Mouse (Mus musculus) spleen, postnatal 4 days (tissue): Measurements from ENCODE around the gene Ankrd44.
A peak's percentile ranks its signal among the peaks of the same experiment; 100 is the strongest.

Source experiments
- DNase-seq, 2 experiments: peaks; one replicate each; pipeline ENCODE4 v3.0.0; 2022; ENCODE audit warnings: low spot score in 2 of 2

Gene Ankrd44

GRCm38 (mm10) chr1:54847238-54847637 is 78.9 kb downstream of the Ankrd44 start:
- no peak for DNase-seq

- DNase-seq = no peak
Measured at GRCm38 (mm10) chr1:54846346-54847000, 79.7 kb downstream of the Ankrd44 start.

- DNase-seq = no peak
Measured at GRCm38 (mm10) chr1:54844361-54844760, 81.8 kb downstream of the Ankrd44 start.

GRCm38 (mm10) chr1:54842765-54843461 is 83.3 kb downstream of the Ankrd44 start:
- no peak for DNase-seq

- DNase-seq = peak; percentile 43 to 67
Measured at GRCm38 (mm10) chr1:54841788-54842187, 84.4 kb downstream of the Ankrd44 start.

- DNase-seq = no peak
Measured at GRCm38 (mm10) chr1:54840040-54840439, 86.1 kb downstream of the Ankrd44 start.

- DNase-seq = no peak
Measured at GRCm38 (mm10) chr1:54838486-54838805, 87.7 kb downstream of the Ankrd44 start.

- no peak for DNase-seq
Measured at GRCm38 (mm10) chr1:54837721-54838485, 88.3 kb downstream of the Ankrd44 start.

- DNase-seq = no peak
Measured at GRCm38 (mm10) chr1:54835661-54836205, 90.5 kb downstream of the Ankrd44 start.

- DNase-seq = no peak
Measured at GRCm38 (mm10) chr1:54833221-54833620, 93.0 kb downstream of the Ankrd44 start.

- DNase-seq = peak in 1 of 2 experiments; percentile 25
Measured at GRCm38 (mm10) chr1:54832765-54833164, 93.4 kb downstream of the Ankrd44 start.

GRCm38 (mm10) chr1:54830223-54830622 is 96.0 kb downstream of the Ankrd44 start:
- DNase-seq = no peak

GRCm38 (mm10) chr1:54829681-54830213 is 96.4 kb downstream of the Ankrd44 start:
- no peak for DNase-seq

- no peak for DNase-seq
Measured at GRCm38 (mm10) chr1:54827827-54828226, 98.4 kb downstream of the Ankrd44 start.

GRCm38 (mm10) chr1:54827351-54827750 is 98.8 kb downstream of the Ankrd44 start:
- DNase-seq = no peak

GRCm38 (mm10) chr1:54826426-54826986 is 99.7 kb downstream of the Ankrd44 start:
- DNase-seq = no peak

- DNase-seq = no peak
Measured at GRCm38 (mm10) chr1:54825718-54826425, 100.3 kb downstream of the Ankrd44 start.

- no peak for DNase-seq
Measured at GRCm38 (mm10) chr1:54824106-54824808, 101.9 kb downstream of the Ankrd44 start.

- no peak for DNase-seq
Measured at GRCm38 (mm10) chr1:54821797-54822196, 104.4 kb downstream of the Ankrd44 start.

- no peak for DNase-seq
Measured at GRCm38 (mm10) chr1:54815206-54815855, 110.9 kb downstream of the Ankrd44 start.
